Mouse (Mus musculus) central nervous system, embryonic 18 days (tissue): ENCODE results near the gene Rpusd4. TPM values are rescaled to one million over a fixed set of nuclear protein-coding genes. Genes with fewer than 3 reads are reported as not detected.

Experiments
- polyA plus RNA-seq: library from polyadenylated mRNA; depleted of rRNA; stranded (reverse); fragments of >200 nt; gene quantifications from 2 replicates; pipeline ENCODE4 v1.2.3, GENCODE M21; 2012; rRNA removed

Gene Rpusd4
- 13.3 and 15.2 TPM in 2 replicates for polyA plus RNA-seq

GRCm38 (mm10) chr9:35267146-35267975 is at the start of gene Rpusd4, which contains the start of gene Fam118b:
TSS of gene Rpusd4 (plus strand) at chr9:35267865.
TSS of gene Fam118b (minus strand) at chr9:35267805.

Other genes starting within 250 kb of the Rpusd4 start
- 3.5 and 4.2 TPM in 2 replicates for gene St3gal4, start 148.6 kb upstream of the Rpusd4 start, polyA plus RNA-seq
- gene Dcps, start 91.8 kb upstream of the Rpusd4 start, polyA plus RNA-seq, result 57.9 and 60.0 TPM in 2 replicates
- gene Srpr, start 67.7 kb upstream of the Rpusd4 start, polyA plus RNA-seq, result 38.6 and 41.6 TPM in 2 replicates
- 2.4 and 2.5 TPM in 2 replicates for gene Tirap, start 67.6 kb upstream of the Rpusd4 start, polyA plus RNA-seq
- 54.7 and 63.6 TPM in 2 replicates for gene Foxred1, start 56.8 kb upstream of the Rpusd4 start, polyA plus RNA-seq
- 44.0 TPM in 2 replicates for gene Fam118b, start 60 bp upstream of the Rpusd4 start, polyA plus RNA-seq
- 11.3 and 11.8 TPM in 2 replicates for gene Cdon, start 153.3 kb downstream of the Rpusd4 start, polyA plus RNA-seq